Mouse (Mus musculus) retina, postnatal 1 day (tissue): ENCODE measurements around the gene Shmt2.

Experiments
- DNase-seq: peaks from one replicate; pipeline ENCODE4 v3.0.0-alpha.2; 2012

Gene Shmt2

DNA sequence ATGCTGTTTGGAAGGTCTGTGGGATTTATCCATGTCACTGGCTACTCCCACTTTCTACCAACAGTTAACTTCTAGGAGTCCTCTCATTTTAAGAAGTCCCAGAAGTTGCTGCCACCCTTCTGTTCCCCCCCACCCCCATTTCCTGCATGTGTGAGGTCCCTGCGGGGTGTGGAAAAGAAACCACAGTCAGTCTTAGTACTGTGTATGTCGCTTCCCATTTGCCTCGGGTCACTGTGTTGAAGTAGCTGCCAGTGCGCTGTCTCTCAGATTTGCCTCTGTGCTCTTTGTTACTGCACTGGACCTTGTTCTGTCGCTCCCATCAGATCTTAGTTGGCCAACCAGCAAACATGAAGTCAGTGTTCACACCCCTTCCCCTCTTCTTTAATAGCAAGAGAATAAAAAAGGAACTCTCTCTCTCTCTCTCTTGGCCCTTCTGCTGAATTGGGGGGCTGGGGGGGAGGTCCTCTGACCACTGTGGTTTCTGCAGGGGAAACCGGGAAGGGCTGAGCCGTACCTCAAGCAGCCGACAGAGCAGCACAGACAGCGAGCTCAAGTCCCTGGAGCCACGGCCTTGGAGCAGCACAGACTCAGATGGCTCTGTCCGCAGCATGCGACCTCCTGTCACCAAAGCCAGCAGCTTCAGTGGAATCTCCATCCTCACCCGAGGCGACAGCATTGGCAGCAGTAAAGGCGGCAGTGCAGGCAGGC lies 50.8 kb downstream of the Shmt2 start:
- peak; percentile 45 for DNase-seq
